Mouse (Mus musculus) neural tube, embryonic 14.5 days (tissue): ENCODE measurements at regions not wholly inside any gene's neighbourhood (a gene's known extent, or its start where the extent isn't known, plus 50 kb on each side); places are given as distances from the start of the nearest gene placed in this dataset.

ENCODE experiments used
- ATAC-seq: fragments of 200-750 bp; cut with Nextera tagmentation; 2 replicates; pipeline ENCODE4 v1.8.0; 2017; ENCODE audit warnings: low read depth, mild to moderate bottlenecking, moderate TSS enrichment, moderate library complexity
- H3K27ac ChIP-seq: fragments of 300-500 bp; sonication (generic); 2 replicates; pipeline ENCODE4 v1.5.1; 2014; ENCODE audit warnings: low read depth, mild to moderate bottlenecking, control low read depth, low read length, moderate library complexity, mixed read lengths
- H3K27me3 ChIP-seq: fragments of 300-500 bp; sonication (generic); 2 replicates; pipeline ENCODE4 v1.6.1; 2014; ENCODE audit warnings: low read length; ENCODE audit not compliant: control insufficient read depth, insufficient read depth
- H3K36me3 ChIP-seq: fragments of 300-500 bp; sonication (generic); 2 replicates; pipeline ENCODE4 v1.6.1; 2014; ENCODE audit warnings: low read length, mixed read lengths; ENCODE audit not compliant: control insufficient read depth, insufficient read depth
- H3K4me1 ChIP-seq: fragments of 300-500 bp; sonication (generic); 2 replicates; pipeline ENCODE4 v1.6.1; 2014; ENCODE audit warnings: low read length; ENCODE audit not compliant: control insufficient read depth, insufficient read depth
- H3K4me2 ChIP-seq: fragments of 300-500 bp; sonication (generic); 2 replicates; pipeline ENCODE4 v1.6.1; 2014; ENCODE audit warnings: mild to moderate bottlenecking, low read depth, low read length, control low read depth
- H3K4me3 ChIP-seq: fragments of 300-500 bp; sonication (generic); 2 replicates; pipeline ENCODE4 v1.5.1; 2014; ENCODE audit warnings: low read depth, low read length, control low read depth, mixed read lengths
- H3K9ac ChIP-seq: fragments of 300-500 bp; sonication (generic); replicated peaks from 2 replicates; pipeline ENCODE4 v1.6.1; 2014; ENCODE audit warnings: low read depth, mild to moderate bottlenecking, control low read depth, low read length, mixed read lengths
- H3K9me3 ChIP-seq: fragments of 300-500 bp; sonication (generic); 2 replicates; pipeline ENCODE4 v1.6.1; 2016; ENCODE audit warnings: low read length; ENCODE audit not compliant: control insufficient read depth
- whole genome bisulfite sequencing: fragments of 180-500 bp; shearing (Covaris S2); extraction: QIAGEN DNeasy Blood & Tissue Kit; methylation state at CpG from one replicate; pipeline ENCODE4 v1.1.7; 2014; 5-methylcytosine and 5-hydroxymethylcytosine counted together

GRCm38 (mm10) chr11:64138934-64139333 is 59.7 kb upstream of the Cox10 start:
- no peak for ATAC-seq
- H3K4me2 ChIP-seq: no peak overlapping the region
- no peak overlapping the region for H3K27ac ChIP-seq
- H3K4me3 ChIP-seq: no peak overlapping the region
- no peaks in the 10 kb centered on the region for H3K36me3 ChIP-seq
- no peaks in the 10 kb centered on the region for H3K9me3 ChIP-seq
- no peaks in the 10 kb centered on the region for H3K27me3 ChIP-seq
- WGBS: 82% methylated on average over 4 of the region's 4 CpGs
- H3K4me1 ChIP-seq: no peaks in the 10 kb centered on the region
- H3K9ac ChIP-seq: no peak overlapping the region

GRCm38 (mm10) chr11:64135766-64136165 is 56.5 kb upstream of the Cox10 start:
- H3K4me1 ChIP-seq: no peaks in the 10 kb centered on the region
- no peaks in the 10 kb centered on the region for H3K36me3 ChIP-seq
- no peak overlapping the region for H3K4me2 ChIP-seq
- no peak overlapping the region for H3K9ac ChIP-seq
- H3K4me3 ChIP-seq: no peak overlapping the region
- no peak overlapping the region for H3K27ac ChIP-seq
- WGBS: 86% methylated on average over 5 of the region's 5 CpGs
- no peaks in the 10 kb centered on the region for H3K27me3 ChIP-seq
- no peak for ATAC-seq
- H3K9me3 ChIP-seq: no peaks in the 10 kb centered on the region

GRCm38 (mm10) chr11:64135308-64135591 is 56.0 kb upstream of the Cox10 start:
- Histone ChIP-seq H3K4me3 (no peak overlapping the region), H3K36me3 (no peaks in the 10 kb centered on the region), H3K27me3 (no peaks in the 10 kb centered on the region), H3K9ac (no peak overlapping the region), H3K4me1 (no peaks in the 10 kb centered on the region), H3K9me3 (no peaks in the 10 kb centered on the region), H3K27ac (no peak overlapping the region), H3K4me2 (no peak overlapping the region)
- 55% methylated on average over 2 of the region's 2 CpGs for WGBS
- no peak for ATAC-seq

GRCm38 (mm10) chr11:64134571-64135307 is 55.5 kb upstream of the Cox10 start:
- ATAC-seq: no peak
- no peak overlapping the region for H3K4me2 ChIP-seq
- no peak overlapping the region for H3K9ac ChIP-seq
- no peak overlapping the region for H3K4me3 ChIP-seq
- no peaks in the 10 kb centered on the region for H3K27me3 ChIP-seq
- no peaks in the 10 kb centered on the region for H3K36me3 ChIP-seq
- no peaks in the 10 kb centered on the region for H3K9me3 ChIP-seq
- H3K4me1 ChIP-seq: no peaks in the 10 kb centered on the region
- no peak overlapping the region for H3K27ac ChIP-seq
- 60% methylated on average over 15 of the region's 15 CpGs for WGBS
